In the genomic region with DNA sequence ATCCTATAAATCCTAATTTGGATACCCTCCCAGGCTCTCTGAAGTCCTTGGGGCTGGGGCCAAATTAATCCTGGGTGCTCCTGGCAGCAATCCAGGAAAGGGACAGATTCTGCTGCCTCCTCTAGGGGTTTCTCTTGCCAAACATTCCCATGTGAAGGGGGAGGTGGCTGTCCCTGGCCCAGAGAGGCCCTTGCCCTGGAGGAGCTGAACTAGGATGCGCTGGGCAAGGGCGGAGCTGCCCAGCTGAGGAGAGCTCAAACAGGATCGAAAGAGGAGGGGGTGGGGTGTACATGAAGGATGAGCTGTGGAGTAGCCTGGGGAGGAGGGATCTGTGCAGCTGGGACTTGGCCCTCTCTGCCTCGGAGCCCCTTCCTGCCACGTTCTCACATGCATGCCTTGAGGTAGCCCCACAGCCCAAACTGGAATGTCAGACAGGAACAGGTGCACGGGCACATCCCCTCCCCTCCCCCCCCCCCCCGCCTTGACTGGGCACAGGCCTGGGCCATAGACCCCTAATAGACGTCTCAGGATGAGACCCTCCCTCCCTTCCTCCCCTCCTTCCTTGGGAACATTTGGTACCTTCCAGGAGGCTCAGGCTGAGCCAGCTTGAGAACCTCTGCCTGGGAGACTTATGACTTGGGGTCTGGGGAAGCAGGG, we compare ENCODE assay signal across 7 mouse cellular contexts.
DNase-seq lines count a peak whose midpoint lies in the region; ATAC-seq lines count a peak whose summit lies in the region.

No protein-coding gene starts in this region.

- no peaks in the 10 kb centered on the region for H3K9me3 ChIP-seq in embryonic facial prominence, embryonic 12.5 days
- no peaks in the 10 kb centered on the region for H3K9me3 ChIP-seq in limb, embryonic 10.5 days (replicated peaks)
- H3K9me3 ChIP-seq in midbrain, embryonic 15.5 days, result no peaks in the 10 kb centered on the region

- H3K36me3 ChIP-seq in embryonic facial prominence, embryonic 12.5 days, result no peaks in the 10 kb centered on the region
- H3K36me3 ChIP-seq in limb, embryonic 10.5 days, result no peaks in the 10 kb centered on the region
- no peaks in the 10 kb centered on the region for H3K36me3 ChIP-seq in midbrain, embryonic 15.5 days (replicated peaks)

- WGBS in embryonic facial prominence, embryonic 12.5 days, result 0% methylated on average over 4 of the region's 8 CpGs
- WGBS in limb, embryonic 10.5 days, result 1% methylated on average over 8 of the region's 8 CpGs
- WGBS in midbrain, embryonic 15.5 days, result 2% methylated on average over 6 of the region's 8 CpGs

- H3K4me2 ChIP-seq in embryonic facial prominence, embryonic 12.5 days (replicated peaks), result 0 out of 2 replicates have a peak overlapping the region, but pooled peaks have one; percentile 11
- H3K4me2 ChIP-seq in midbrain, embryonic 15.5 days, result no peak overlapping the region

- no peak overlapping the region for H3K4me3 ChIP-seq in embryonic facial prominence, embryonic 12.5 days
- H3K4me3 ChIP-seq in limb, embryonic 10.5 days, result no peak overlapping the region
- no peak overlapping the region for H3K4me3 ChIP-seq in midbrain, embryonic 15.5 days

- ATAC-seq in embryonic facial prominence, embryonic 12.5 days (ENCODE audit: insufficient number of reproducible peaks, insufficient read depth, low FRiP score, low TSS enrichment), result peak; percentile 72
- ATAC-seq in midbrain, embryonic 15.5 days (replicated peaks), result peak; percentile 57
- ATAC-seq in frontal cortex, adult (ENCODE audit: low TSS enrichment), result no peak

- H3K27me3 ChIP-seq in embryonic facial prominence, embryonic 12.5 days, result peaks cover 34% of the 10 kb centered on the region
- H3K27me3 ChIP-seq in limb, embryonic 10.5 days (ENCODE audit: low read depth, poor library complexity, severe bottlenecking), result peaks cover 56% of the 10 kb centered on the region
- H3K27me3 ChIP-seq in midbrain, embryonic 15.5 days (replicated peaks), result 0 out of 2 replicates have a peak, but pooled peaks cover 13% of the 10 kb centered on the region

- peak; percentile 69 for DNase-seq in embryo, embryonic 10.5 days (ENCODE audit: low spot score)
- peak; percentile 40 for DNase-seq in limb, embryonic 10.5 days (ENCODE audit: low spot score)
- DNase-seq in ovary, postnatal 10 days (ENCODE audit: low spot score), result no peak
- DNase-seq in Muller cell, postnatal 12 days (ENCODE audit: inconsistent ontology term), result no peak

- no peak overlapping the region for H3K27ac ChIP-seq in embryonic facial prominence, embryonic 12.5 days
- no peak overlapping the region; the same call in 1 of the 2 replicates for H3K27ac ChIP-seq in limb, embryonic 10.5 days
- H3K27ac ChIP-seq in midbrain, embryonic 15.5 days, result 0 out of 2 replicates have a peak overlapping the region, but pooled peaks have one; percentile 29

- peaks cover 19% of the 10 kb centered on the region; the same call in 1 of the 2 replicates for H3K4me1 ChIP-seq in embryonic facial prominence, embryonic 12.5 days
- peaks cover 61% of the 10 kb centered on the region for H3K4me1 ChIP-seq in limb, embryonic 10.5 days
- H3K4me1 ChIP-seq in midbrain, embryonic 15.5 days, result peaks cover 21% of the 10 kb centered on the region

- no peak overlapping the region for H3K9ac ChIP-seq in embryonic facial prominence, embryonic 12.5 days
- no peak overlapping the region for H3K9ac ChIP-seq in midbrain, embryonic 15.5 days

Comparison
In these comparisons a context has a peak if more than half of its experiments do, and no peak if none do; other contexts are left out.
1. DNase-seq: peak in embryo, embryonic 10.5 days (single experiment) and limb, embryonic 10.5 days (single experiment); none in ovary, postnatal 10 days (single experiment) and Muller cell, postnatal 12 days (single experiment).